Mouse (Mus musculus) lung, postnatal 0 days (tissue): ENCODE results near the gene Schip1.

Experiments
- CTCF ChIP-seq: IDR thresholded peaks from 2 replicates; pipeline ENCODE4 v1.5.1; 2016; ENCODE audit warnings: antibody characterized with exemption, mild to moderate bottlenecking
- EP300 ChIP-seq: IDR thresholded peaks from 2 replicates; pipeline ENCODE4 v1.6.1; 2016; ENCODE audit warnings: antibody characterized with exemption, mild to moderate bottlenecking, control low read depth

- TF ChIP-seq CTCF (no peak), EP300 (no peak)
These were observed 558.4 kb downstream of the Schip1 start for GRCm38 (mm10) chr3:68623036-68623435.
